Mouse (Mus musculus): ENCODE results near the gene Cmya5.

GRCm38 (mm10) chr13:93162456-93162855 is 17.9 kb upstream of the Cmya5 start:
- TF ChIP-seq CTCF (IDR thresholded peaks at IDR 0.05): no peak
- TF ChIP-seq EP300 (IDR thresholded peaks at IDR 0.05): no peak
